Mouse (Mus musculus) myocyte (in vitro differentiated cells): ENCODE data around the gene Wwox. TPM values are rescaled to one million over a fixed set of nuclear protein-coding genes. Genes with fewer than 3 reads are reported as not detected.

Experiments used
- H3K27me3 ChIP-seq: one replicate; pipeline ENCODE4 v1.6.1; 2011; ENCODE audit not compliant: control insufficient read depth, insufficient read depth, insufficient read length
- H3K36me3 ChIP-seq: one replicate; pipeline ENCODE4 v1.6.1; 2011; ENCODE audit not compliant: control insufficient read depth, insufficient read depth
- H3K4me2 ChIP-seq: one replicate; pipeline ENCODE4 v1.6.1; 2011; ENCODE audit warnings: low read depth, control low read depth
- H3K4me3 ChIP-seq: one replicate; pipeline ENCODE4 v1.5.1; 2011; ENCODE audit warnings: mild to moderate bottlenecking, control low read depth, moderate library complexity
- H3K79me2 ChIP-seq: one replicate; pipeline ENCODE4 v1.6.1; 2011; ENCODE audit not compliant: control insufficient read depth, insufficient read depth
- H3ac ChIP-seq: one replicate; pipeline ENCODE4 v1.6.1; 2011; ENCODE audit not compliant: control insufficient read depth, insufficient read length
- CEBPB ChIP-seq: IDR thresholded peaks from 2 replicates; pipeline ENCODE4 v1.6.1; 2011; ENCODE audit warnings: mild to moderate bottlenecking, moderate library complexity; ENCODE audit not compliant: poor library complexity, insufficient read depth, severe bottlenecking
- E2F4 ChIP-seq: IDR thresholded peaks from one replicate; pipeline ENCODE4 v1.6.1; 2011; ENCODE audit warnings: mild to moderate bottlenecking, control low read depth, moderate library complexity; ENCODE audit not compliant: insufficient read depth
- MAX ChIP-seq: IDR thresholded peaks from one replicate; pipeline ENCODE4 v1.6.1; 2011; ENCODE audit warnings: low read depth, mild to moderate bottlenecking, control low read depth
- MYOD1 ChIP-seq, 3 experiments: IDR thresholded peaks; one replicate each; pipeline ENCODE4 v1.6.1; 2011; ENCODE audit warnings: control low read depth in 2 of 3, low read depth in 2 of 3, mild to moderate bottlenecking in 2 of 3, moderate library complexity in 1 of 3; ENCODE audit not compliant: insufficient read length in 2 of 3, control insufficient read depth in 1 of 3
- MYOG ChIP-seq, 3 experiments: IDR thresholded peaks; one replicate each; pipeline ENCODE4 v1.6.1; 2011; ENCODE audit warnings: control low read depth in 2 of 3, low read depth in 2 of 3, mild to moderate bottlenecking in 2 of 3; ENCODE audit not compliant: insufficient read length in 2 of 3, control insufficient read depth in 1 of 3, insufficient read depth in 1 of 3
- POLR2A ChIP-seq: IDR thresholded peaks from one replicate; pipeline ENCODE4 v1.6.1; 2011; ENCODE audit warnings: low read depth, mild to moderate bottlenecking, control low read depth, moderate library complexity; ENCODE audit not compliant: insufficient read length
- POLR2AphosphoS2 ChIP-seq: IDR thresholded peaks from one replicate; pipeline ENCODE4 v1.6.1; 2011; ENCODE audit warnings: low read depth, control low read depth; ENCODE audit not compliant: insufficient read length
- REST ChIP-seq: IDR thresholded peaks from one replicate; pipeline ENCODE4 v1.6.1; 2011; ENCODE audit warnings: mild to moderate bottlenecking, control low read depth, moderate library complexity; ENCODE audit not compliant: insufficient read depth, insufficient read length
- SRF ChIP-seq: IDR thresholded peaks from one replicate; pipeline ENCODE4 v1.6.1; 2011; ENCODE audit warnings: low read depth; ENCODE audit not compliant: control insufficient read depth, insufficient read length
- TCF12 ChIP-seq: IDR thresholded peaks from one replicate; pipeline ENCODE4 v1.6.1; 2011; ENCODE audit warnings: mild to moderate bottlenecking, control low read depth; ENCODE audit not compliant: poor library complexity, insufficient read depth, severe bottlenecking
- TCF3 ChIP-seq: IDR thresholded peaks from one replicate; pipeline ENCODE4 v1.6.1; 2011; ENCODE audit warnings: low read depth, control low read depth; ENCODE audit not compliant: insufficient read length
- USF1 ChIP-seq: IDR thresholded peaks from one replicate; pipeline ENCODE4 v1.6.1; 2011; ENCODE audit warnings: low read depth, mild to moderate bottlenecking, control low read depth, moderate library complexity
- polyA plus RNA-seq: library from polyadenylated mRNA; unstranded; fragments of >200 nt; fragmentation: generic; extraction: Trizol; gene quantifications from one replicate; pipeline ENCODE4 v1.2.1, GENCODE M21; 2012; ENCODE audit warnings: missing spikeins

Wwox gene
- polyA plus RNA-seq, 1 experiment = 8.6 TPM

DNA sequence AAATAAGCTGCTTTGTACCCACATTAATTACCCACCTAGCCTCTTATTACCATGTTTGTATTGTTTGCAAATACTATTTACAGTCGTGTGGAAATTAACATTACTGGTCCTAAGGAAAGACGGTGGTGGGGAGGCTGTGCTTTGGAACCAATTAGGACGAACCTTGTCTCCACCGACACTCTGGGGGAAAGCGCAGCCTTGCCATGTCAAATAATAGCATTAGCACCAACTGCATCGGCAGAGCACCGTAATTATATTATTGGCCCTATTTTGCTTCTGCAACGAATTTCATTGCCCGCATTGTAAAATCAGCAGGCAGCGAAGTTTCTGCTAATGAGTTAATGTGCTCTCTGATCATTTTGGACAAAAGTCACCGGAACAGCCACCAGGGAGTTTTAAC lies 75.2 kb downstream of the Wwox start:
- TF ChIP-seq REST (no peak), MAX (no peak), E2F4 (no peak), MYOG (IDR thresholded peaks at IDR 0.05; ENCODE audit: control insufficient read depth in 1 of 3, insufficient read depth in 1 of 3, insufficient read length in 2 of 3, low read depth in 2 of 3) (no peak), SRF (no peak), TCF3 (no peak), MYOD1 (IDR thresholded peaks at IDR 0.05; ENCODE audit: control insufficient read depth in 1 of 3, insufficient read length in 2 of 3, low read depth in 2 of 3) (no peak), TCF12 (no peak), USF1 (no peak), POLR2A (no peak), POLR2AphosphoS2 (no peak), CEBPB (no peak)
- no peaks in the 10 kb centered on the region for H3K79me2 ChIP-seq
- no peaks in the 10 kb centered on the region for H3K27me3 ChIP-seq
- H3K4me3 ChIP-seq = no peak overlapping the region
- H3ac ChIP-seq = no peak overlapping the region
- H3K4me2 ChIP-seq = no peak overlapping the region
- H3K36me3 ChIP-seq = no peaks in the 10 kb centered on the region

DNA sequence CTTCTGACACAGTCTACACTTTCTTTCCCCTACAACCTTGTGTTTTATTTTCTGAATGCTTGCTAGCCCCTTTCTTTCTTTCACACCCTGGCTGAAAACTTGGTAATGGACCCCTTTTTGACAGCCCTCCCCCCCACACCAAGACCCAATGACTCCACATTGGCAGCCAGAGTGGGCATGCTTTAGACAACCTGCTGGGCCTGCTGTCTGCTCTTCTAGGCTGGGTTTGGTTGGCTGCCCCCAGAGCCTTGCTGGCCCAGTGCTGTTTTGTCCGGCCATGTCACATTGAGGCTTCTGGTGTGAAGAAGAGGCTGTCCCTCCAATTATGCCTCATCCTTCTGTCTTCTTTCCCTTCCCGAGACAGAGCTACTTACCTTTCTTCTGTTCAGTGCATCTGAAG lies 83.6 kb downstream of the Wwox start:
- Histone ChIP-seq H3K4me2 (no peak overlapping the region), H3K4me3 (no peak overlapping the region)
- TF ChIP-seq REST (no peak), USF1 (no peak), MYOG (IDR thresholded peaks at IDR 0.05; ENCODE audit: control insufficient read depth in 1 of 3, insufficient read depth in 1 of 3, insufficient read length in 2 of 3, low read depth in 2 of 3) (no peak)

DNA sequence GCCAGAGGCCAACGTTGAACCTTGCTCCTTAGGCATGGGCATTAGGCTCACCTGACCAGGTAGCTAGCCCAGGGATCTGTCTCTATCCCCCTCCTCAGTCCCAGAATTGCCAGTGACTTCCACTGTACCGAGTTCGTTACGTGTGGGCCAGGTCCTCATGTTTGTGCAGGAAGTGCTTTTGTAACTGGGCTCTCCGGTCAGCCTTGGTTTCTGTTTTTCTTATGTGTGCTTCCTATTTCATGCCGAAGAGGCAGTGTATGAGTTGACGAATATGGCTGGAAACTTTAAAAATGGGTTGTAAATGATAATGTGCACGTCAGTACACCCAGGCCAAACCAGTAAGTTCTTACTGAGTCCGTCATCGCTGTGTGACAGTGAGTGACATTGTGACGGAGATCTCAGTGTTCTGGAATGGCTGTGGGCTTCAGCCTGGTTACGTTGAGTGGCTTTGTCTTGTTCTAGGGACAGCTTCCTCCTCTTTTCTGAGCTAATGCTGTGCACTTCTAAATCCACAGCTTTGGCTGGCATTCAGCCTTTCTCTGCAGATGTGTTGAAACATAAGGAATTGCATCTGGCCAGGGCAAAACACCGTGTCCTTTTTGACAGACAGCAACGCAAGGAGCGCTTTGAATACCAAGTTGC lies 87.3 kb downstream of the Wwox start:
- TF ChIP-seq POLR2A = no peak
- no peak for TF ChIP-seq POLR2AphosphoS2
- no peak for TF ChIP-seq CEBPB
- TF ChIP-seq SRF = no peak
- no peak for TF ChIP-seq MAX
- no peak for TF ChIP-seq TCF12
- no peak for TF ChIP-seq USF1
- no peak for TF ChIP-seq REST
- no peak for TF ChIP-seq MYOD1 (IDR thresholded peaks at IDR 0.05; ENCODE audit: control insufficient read depth in 1 of 3, insufficient read length in 2 of 3, low read depth in 2 of 3)
- TF ChIP-seq TCF3 = no peak
- no peak for TF ChIP-seq E2F4
- no peak for TF ChIP-seq MYOG (IDR thresholded peaks at IDR 0.05; ENCODE audit: control insufficient read depth in 1 of 3, insufficient read depth in 1 of 3, insufficient read length in 2 of 3, low read depth in 2 of 3)
- Histone ChIP-seq H3K4me3 (no peak overlapping the region), H3K36me3 (no peaks in the 10 kb centered on the region), H3K27me3 (no peaks in the 10 kb centered on the region), H3ac (no peak overlapping the region), H3K4me2 (no peak overlapping the region), H3K79me2 (no peaks in the 10 kb centered on the region)

More for the DNA sequence above, 83.6 kb downstream of the Wwox start:
- no peaks in the 10 kb centered on the region for H3K36me3 ChIP-seq
- H3K79me2 ChIP-seq = no peaks in the 10 kb centered on the region
- H3K27me3 ChIP-seq = no peaks in the 10 kb centered on the region
- H3ac ChIP-seq = no peak overlapping the region

DNA sequence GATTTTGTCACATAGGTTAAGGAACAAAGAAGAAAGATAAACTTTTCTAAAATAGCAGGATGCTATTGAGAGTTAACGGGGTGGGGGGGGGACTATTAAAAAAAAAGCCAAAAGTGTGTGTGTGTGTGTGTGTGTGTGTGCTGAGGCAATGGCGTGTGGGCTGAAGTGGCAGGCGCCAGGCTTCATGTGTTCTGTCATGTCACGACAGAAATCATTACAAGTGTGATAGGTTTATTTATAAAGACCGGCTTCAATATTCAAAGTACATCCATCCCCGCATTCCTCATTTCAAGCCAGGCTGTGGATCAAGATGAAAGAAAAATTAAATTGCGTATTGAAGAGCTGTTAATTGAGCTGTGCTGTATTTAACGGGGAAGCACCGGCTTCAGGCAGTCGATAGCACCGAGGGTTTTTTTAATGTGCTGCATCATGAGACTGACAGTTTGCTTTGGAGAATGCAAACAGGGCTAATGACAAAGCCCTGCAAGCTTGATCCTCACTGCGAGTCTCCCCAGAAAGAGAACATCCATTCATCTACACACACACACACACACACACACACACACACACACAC lies 88.3 kb downstream of the Wwox start:
- no peak for TF ChIP-seq REST
- no peak for TF ChIP-seq MYOG (IDR thresholded peaks at IDR 0.05; ENCODE audit: control insufficient read depth in 1 of 3, insufficient read depth in 1 of 3, insufficient read length in 2 of 3, low read depth in 2 of 3)
- no peak for TF ChIP-seq TCF12
- TF ChIP-seq POLR2AphosphoS2 = no peak
- Histone ChIP-seq H3K79me2 (no peaks in the 10 kb centered on the region), H3ac (no peak overlapping the region), H3K4me2 (no peak overlapping the region), H3K27me3 (no peaks in the 10 kb centered on the region), H3K4me3 (no peak overlapping the region), H3K36me3 (no peaks in the 10 kb centered on the region)

DNA sequence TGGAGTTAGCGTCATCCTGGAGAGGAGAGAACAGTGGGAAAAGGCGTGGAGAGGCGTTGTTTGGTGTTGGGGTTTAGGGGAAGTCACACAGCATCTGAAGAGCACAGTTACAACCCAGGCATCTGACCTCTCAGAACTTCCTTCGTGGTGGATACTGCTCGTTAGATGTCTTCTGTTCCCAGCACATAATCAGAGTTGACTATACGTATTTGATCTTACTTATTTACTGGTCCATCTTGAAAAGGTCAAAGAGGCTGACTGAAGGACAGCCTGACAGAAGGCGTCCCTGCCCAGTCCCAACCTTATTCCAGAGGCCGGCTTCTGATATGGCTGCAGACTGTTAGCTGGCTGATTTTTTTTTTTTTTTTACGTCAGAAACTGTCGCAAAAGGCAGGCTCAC lies 90.1 kb downstream of the Wwox start:
- no peak for TF ChIP-seq POLR2A
- TF ChIP-seq CEBPB = no peak
- no peak for TF ChIP-seq POLR2AphosphoS2
- TF ChIP-seq E2F4 = no peak
- no peak for TF ChIP-seq MAX
- TF ChIP-seq REST = no peak
- TF ChIP-seq TCF3 = no peak
- TF ChIP-seq MYOG (IDR thresholded peaks at IDR 0.05; ENCODE audit: control insufficient read depth in 1 of 3, insufficient read depth in 1 of 3, insufficient read length in 2 of 3, low read depth in 2 of 3) = no peak
- H3K4me3 ChIP-seq = no peak overlapping the region
- no peaks in the 10 kb centered on the region for H3K36me3 ChIP-seq
- H3K79me2 ChIP-seq = no peaks in the 10 kb centered on the region
- H3K27me3 ChIP-seq = no peaks in the 10 kb centered on the region
- no peak overlapping the region for H3ac ChIP-seq
- H3K4me2 ChIP-seq = no peak overlapping the region
